Mouse (Mus musculus) limb, embryonic 14.5 days (tissue): ENCODE measurements at regions not wholly inside any gene's neighbourhood (a gene's known extent, or its start where the extent isn't known, plus 50 kb on each side); places are given as distances from the start of the nearest gene placed in this dataset.

Experiments
- ATAC-seq: fragments of 200-750 bp; cut with Nextera tagmentation; 2 replicates; pipeline ENCODE4 v1.8.0; 2017; ENCODE audit warnings: low read depth, moderate number of reproducible peaks, moderate TSS enrichment; ENCODE audit not compliant: low FRiP score
- DNase-seq: peaks from one replicate; pipeline ENCODE4 v3.0.0-alpha.2; 2015; ENCODE audit warnings: low spot score
- H3K27ac ChIP-seq: fragments of 300-500 bp; sonication (generic); replicated peaks from 2 replicates; pipeline ENCODE4 v1.5.1; 2014; ENCODE audit warnings: low read depth, mild to moderate bottlenecking, low read length, moderate library complexity, mixed read lengths
- H3K27me3 ChIP-seq: fragments of 300-500 bp; sonication (generic); 2 replicates; pipeline ENCODE4 v1.6.1; 2014; ENCODE audit warnings: low read length, mixed read lengths; ENCODE audit not compliant: control insufficient read depth, insufficient read depth
- H3K36me3 ChIP-seq: fragments of 300-500 bp; sonication (generic); 2 replicates; pipeline ENCODE4 v1.6.1; 2014; ENCODE audit warnings: mild to moderate bottlenecking, low read length, moderate library complexity, mixed read lengths; ENCODE audit not compliant: control insufficient read depth, insufficient read depth
- H3K4me1 ChIP-seq: fragments of 300-500 bp; sonication (generic); 2 replicates; pipeline ENCODE4 v1.6.1; 2014; ENCODE audit warnings: antibody characterized with exemption, low read length, mixed read lengths; ENCODE audit not compliant: control insufficient read depth, insufficient read depth
- H3K4me2 ChIP-seq: fragments of 300-500 bp; sonication (generic); replicated peaks from 2 replicates; pipeline ENCODE4 v1.6.1; 2014; ENCODE audit warnings: low read depth, mild to moderate bottlenecking, low read length, moderate library complexity; ENCODE audit not compliant: severe bottlenecking
- H3K4me3 ChIP-seq: fragments of 300-500 bp; sonication (generic); replicated peaks from 2 replicates; pipeline ENCODE4 v1.5.1; 2014; ENCODE audit warnings: low read length
- H3K9ac ChIP-seq: fragments of 300-500 bp; sonication (generic); 2 replicates; pipeline ENCODE4 v1.6.1; 2014; ENCODE audit warnings: mild to moderate bottlenecking, low read depth, low read length, moderate library complexity; ENCODE audit not compliant: severe bottlenecking
- H3K9me3 ChIP-seq: fragments of 300-500 bp; sonication (generic); 2 replicates; pipeline ENCODE4 v1.6.1; 2016; ENCODE audit warnings: low read length; ENCODE audit not compliant: control insufficient read depth
- POLR2A ChIP-seq: fragments of 200-500 bp; IDR thresholded peaks from 2 replicates; pipeline ENCODE4 v1.8.0; 2012; ENCODE audit warnings: inconsistent platforms, mild to moderate bottlenecking, moderate library complexity, borderline replicate concordance; ENCODE audit not compliant: insufficient read depth, insufficient read length; ENCODE audit errors: extremely low read depth
- WGBS: fragments of 180-500 bp; shearing (Covaris S2); extraction: QIAGEN DNeasy Blood & Tissue Kit; methylation state at CpG from one replicate; pipeline ENCODE4 v1.1.7; 2014; 5-methylcytosine and 5-hydroxymethylcytosine counted together

DNA sequence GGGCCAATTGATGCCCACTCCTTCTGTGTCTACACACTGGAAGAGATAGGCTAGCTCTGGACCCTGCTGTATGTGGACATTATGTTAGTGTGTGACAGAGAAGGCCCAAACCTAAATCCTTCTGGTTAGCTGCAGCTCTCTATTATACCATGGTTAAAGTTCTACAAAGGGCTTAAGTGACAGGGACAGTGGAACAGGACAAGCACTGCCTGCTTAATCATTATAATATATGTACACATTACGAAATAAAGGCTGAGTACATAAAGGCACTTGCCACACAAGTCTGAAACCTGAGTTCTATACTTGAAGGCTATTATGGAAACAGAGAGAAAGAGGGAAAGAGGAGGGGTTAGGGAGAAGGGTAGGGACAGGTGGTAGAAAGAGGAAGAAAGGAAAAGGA is 55.2 kb downstream of the Rdh14 start:
- TF ChIP-seq POLR2A, result no peak
- H3K36me3 ChIP-seq, result no peaks in the 10 kb centered on the region
- ATAC-seq, result no peak

GRCm38 (mm10) chr12:10457960-10458655 is 67.5 kb downstream of the Rdh14 start:
- Histone ChIP-seq H3K9ac (no peak overlapping the region), H3K9me3 (no peaks in the 10 kb centered on the region), H3K27me3 (no peaks in the 10 kb centered on the region), H3K27ac (no peak overlapping the region), H3K4me2 (no peak overlapping the region), H3K36me3 (no peaks in the 10 kb centered on the region), H3K4me1 (no peaks in the 10 kb centered on the region), H3K4me3 (no peak overlapping the region)
- TF ChIP-seq POLR2A, result no peak
- DNase-seq (no peak), ATAC-seq (no peak)
- 94% methylated on average over 1 of the region's 1 CpGs for WGBS

More for the DNA sequence above, 55.2 kb downstream of the Rdh14 start:
- Histone ChIP-seq H3K4me3 (no peak overlapping the region), H3K27ac (no peak overlapping the region), H3K9ac (no peak overlapping the region), H3K9me3 (no peaks in the 10 kb centered on the region), H3K27me3 (no peaks in the 10 kb centered on the region), H3K4me1 (no peaks in the 10 kb centered on the region), H3K4me2 (no peak overlapping the region)
- DNase-seq, result no peak
- WGBS, result 85% methylated on average over 1 of the region's 1 CpGs

GRCm38 (mm10) chr12:10461796-10462195 is 71.2 kb downstream of the Rdh14 start:
- Histone ChIP-seq H3K27ac (no peak overlapping the region), H3K4me1 (no peaks in the 10 kb centered on the region), H3K9ac (no peak overlapping the region), H3K9me3 (no peaks in the 10 kb centered on the region), H3K36me3 (no peaks in the 10 kb centered on the region), H3K27me3 (no peaks in the 10 kb centered on the region), H3K4me2 (no peak overlapping the region), H3K4me3 (no peak overlapping the region)
- no peak for TF ChIP-seq POLR2A
- no peak for ATAC-seq
- no peak for DNase-seq
- WGBS, result 65% methylated on average over 7 of the region's 7 CpGs

GRCm38 (mm10) chr12:10462956-10463355 is 72.4 kb downstream of the Rdh14 start:
- DNase-seq, result peak; percentile 21
- Histone ChIP-seq H3K27ac (no peak overlapping the region), H3K36me3 (no peaks in the 10 kb centered on the region), H3K4me3 (no peak overlapping the region), H3K4me1 (no peaks in the 10 kb centered on the region), H3K9me3 (no peaks in the 10 kb centered on the region), H3K4me2 (no peak overlapping the region), H3K27me3 (no peaks in the 10 kb centered on the region), H3K9ac (no peak overlapping the region)
- no peak for TF ChIP-seq POLR2A
- WGBS, result 64% methylated on average over 3 of the region's 3 CpGs
- ATAC-seq, result no peak

- no peak for TF ChIP-seq POLR2A
- H3K9ac ChIP-seq, result no peak overlapping the region
- H3K27ac ChIP-seq, result no peak overlapping the region
- H3K4me1 ChIP-seq, result no peaks in the 10 kb centered on the region; the same call in 1 of the 2 replicates
- DNase-seq (peak; percentile 62), ATAC-seq (peak; percentile 30; the same call in 1 of the 2 replicates)
- H3K4me2 ChIP-seq, result no peak overlapping the region
- no peak overlapping the region for H3K4me3 ChIP-seq
- 63% methylated on average over 1 of the region's 1 CpGs for WGBS
- H3K27me3 ChIP-seq, result no peaks in the 10 kb centered on the region
- no peaks in the 10 kb centered on the region for H3K36me3 ChIP-seq
- no peaks in the 10 kb centered on the region for H3K9me3 ChIP-seq
These were observed 83.4 kb downstream of the Rdh14 start for GRCm38 (mm10) chr12:10473986-10474385.
